Comparison of ENCODE assay signal across 26 mouse cellular contexts in genomic region chr19:53397451-53398233, GRCm38 (mm10). TPM values are rescaled to one million over a fixed set of nuclear protein-coding genes. Genes with fewer than 3 reads are reported as not detected.
"Had no signal": no experiment of that assay in that cellular context is flagged by ENCODE, and none has a peak within 500 bp of the region (broad histone marks: within the 10 kb centered on the region; RNA-seq: fewer than 3 reads in every experiment).

No protein-coding gene starts in this region.

- H3K27ac ChIP-seq: kidney, embryonic 15.5 days; limb, embryonic 12.5 days; limb, embryonic 15.5 days; liver, embryonic 14.5 days; midbrain, embryonic 12.5 days; midbrain, embryonic 15.5 days; neural tube, embryonic 12.5 days; neural tube, embryonic 15.5 days; stomach, embryonic 15.5 days had no signal

- H3K27me3 ChIP-seq: kidney, embryonic 15.5 days; limb, embryonic 12.5 days; limb, embryonic 15.5 days; midbrain, embryonic 12.5 days; midbrain, embryonic 15.5 days; neural tube, embryonic 12.5 days; neural tube, embryonic 15.5 days; stomach, embryonic 15.5 days had no signal

- H3K4me3 ChIP-seq: kidney, embryonic 15.5 days; limb, embryonic 12.5 days; limb, embryonic 15.5 days; midbrain, embryonic 12.5 days; midbrain, embryonic 15.5 days; neural tube, embryonic 12.5 days; neural tube, embryonic 15.5 days; stomach, embryonic 15.5 days had no signal

- H3K9ac ChIP-seq: kidney, embryonic 15.5 days; limb, embryonic 12.5 days; limb, embryonic 15.5 days; liver, embryonic 14.5 days; liver, postnatal 0 days; lung, embryonic 14.5 days; midbrain, embryonic 12.5 days; midbrain, embryonic 15.5 days; neural tube, embryonic 12.5 days; neural tube, embryonic 15.5 days; stomach, embryonic 15.5 days had no signal

- DNase-seq: kidney, adult 8-10 months; kidney, postnatal 10 days; kidney, postnatal 36 days; left cerebral cortex, postnatal 4 days; liver, postnatal 0 days; lung, embryonic 14.5 days; lung, postnatal 10 days; lung, postnatal 36 days; right cerebral cortex, adult 18-20 months; right cerebral cortex, postnatal 14 days; right cerebral cortex, postnatal 4 days; thymus, postnatal 25 days had no signal

- H3K4me1 ChIP-seq: limb, embryonic 12.5 days; limb, embryonic 15.5 days; midbrain, embryonic 12.5 days; midbrain, embryonic 15.5 days; neural tube, embryonic 12.5 days; neural tube, embryonic 15.5 days; stomach, embryonic 15.5 days had no signal

- H3K9me3 ChIP-seq: kidney, embryonic 15.5 days; limb, embryonic 12.5 days; limb, embryonic 15.5 days; midbrain, embryonic 12.5 days; midbrain, embryonic 15.5 days; neural tube, embryonic 12.5 days; neural tube, embryonic 15.5 days; stomach, embryonic 15.5 days had no signal

- ATAC-seq: liver, postnatal 0 days; midbrain, embryonic 15.5 days had no signal

- H3K4me2 ChIP-seq: kidney, embryonic 15.5 days; limb, embryonic 12.5 days; limb, embryonic 15.5 days; liver, embryonic 11.5 days; lung, embryonic 14.5 days; midbrain, embryonic 12.5 days; midbrain, embryonic 15.5 days; neural tube, embryonic 12.5 days; neural tube, embryonic 15.5 days; stomach, embryonic 15.5 days had no signal

- H3K36me3 ChIP-seq: kidney, embryonic 15.5 days; limb, embryonic 12.5 days; limb, embryonic 15.5 days; midbrain, embryonic 12.5 days; midbrain, embryonic 15.5 days; neural tube, embryonic 12.5 days; neural tube, embryonic 15.5 days; stomach, embryonic 15.5 days had no signal

RNA-seq across cellular contexts. Expression of gene Gm10197, which starts 26.1 kb away (rescaled TPM):
- total RNA-seq: layer of hippocampus, adult 8-10 months; layer of hippocampus, postnatal 10 days; left cerebral cortex, adult 8-10 months; left cerebral cortex, postnatal 14 days; left cerebral cortex, postnatal 4 days had no signal
- polyA plus RNA-seq: kidney, embryonic 15.5 days; limb, embryonic 12.5 days; limb, embryonic 15.5 days; liver, embryonic 11.5 days; liver, embryonic 14.5 days; liver, postnatal 0 days; midbrain, embryonic 12.5 days; midbrain, embryonic 15.5 days; neural tube, embryonic 12.5 days; neural tube, embryonic 15.5 days had no signal
